ENCODE assay signal across 15 mouse cellular contexts in the genomic region with DNA sequence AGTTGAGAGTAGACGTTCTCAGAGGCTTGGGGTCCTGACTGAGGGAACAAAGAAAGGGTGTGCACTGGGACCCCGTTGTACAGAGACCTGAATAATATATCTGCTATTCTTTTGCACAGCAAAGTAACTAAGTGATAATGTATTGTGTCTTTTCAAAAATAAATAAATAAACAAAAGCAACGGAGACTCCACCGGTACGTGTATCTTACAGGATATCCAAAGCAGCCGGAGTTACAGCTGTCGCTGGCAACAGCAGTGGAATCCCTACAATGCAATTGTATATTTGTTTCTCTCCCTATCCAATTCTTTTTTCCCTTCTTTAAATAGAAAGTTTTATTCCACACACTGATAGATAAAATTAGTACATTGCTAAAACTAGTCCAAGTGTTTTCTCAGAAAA.
"Had no signal": no experiment of that assay in that cellular context is flagged by ENCODE, and none has a peak within 500 bp of the region (broad histone marks: within the 10 kb centered on the region; RNA-seq: fewer than 3 reads in every experiment).

No protein-coding gene starts in this region.

- H3K27me3 ChIP-seq: neural tube, embryonic 13.5 days; neural tube, embryonic 15.5 days; stomach, embryonic 15.5 days had no signal

- H3K4me2 ChIP-seq: neural tube, embryonic 13.5 days; neural tube, embryonic 15.5 days; stomach, embryonic 15.5 days had no signal

- DNase-seq: retina, postnatal 1 day; right cerebral cortex, adult 18-20 months; right cerebral cortex, postnatal 14 days; right cerebral cortex, postnatal 25 days; right cerebral cortex, postnatal 4 days; spleen, adult 18-20 months; thymus, adult 18-20 months; thymus, adult 2 months; thymus, postnatal 14 days; thymus, postnatal 25 days; thymus, postnatal 36 days; thymus, postnatal 4 days had no signal

- H3K4me3 ChIP-seq: neural tube, embryonic 13.5 days; neural tube, embryonic 15.5 days; stomach, embryonic 15.5 days had no signal
